In genomic region chr16:95348555-95348954, GRCm38 (mm10) we compare ENCODE assay signal across 19 mouse cellular contexts.
DNase-seq lines count a peak whose midpoint lies in the region; ATAC-seq and TF ChIP-seq lines count a peak whose summit lies in the region.
"Had no signal": no experiment of that assay in that cellular context is flagged by ENCODE, and none has a peak within 500 bp of the region (broad histone marks: within the 10 kb centered on the region; RNA-seq: fewer than 3 reads in every experiment).

No protein-coding gene starts in this region.

- TF ChIP-seq EP300 in liver, postnatal 0 days (IDR thresholded peaks at IDR 0.05; ENCODE audit: low read depth), result no peak

- H3K4me3 ChIP-seq in liver, postnatal 0 days (ENCODE audit: low read depth, low read length), result no peak overlapping the region
- no peak overlapping the region for H3K4me3 ChIP-seq in liver, embryonic 11.5 days (ENCODE audit: low read depth, low read length)
- no peak overlapping the region for H3K4me3 ChIP-seq in hindbrain, embryonic 10.5 days
- H3K4me3 ChIP-seq: embryonic facial prominence, embryonic 10.5 days; hindbrain, embryonic 15.5 days had no signal

- DNase-seq in liver, postnatal 0 days, result no peak
- DNase-seq in liver, embryonic 11.5 days (ENCODE audit: low spot score), result no peak
- DNase-seq in CD4-positive, CD25-positive, alpha-beta regulatory T cell, adult 2 months (ENCODE audit: low read depth, low spot score), result peak; percentile 28
- DNase-seq in induced T-regulatory cell, adult 2 months (ENCODE audit: low read depth), result peak; percentile 64
- DNase-seq in hindbrain, embryonic 10.5 days (ENCODE audit: low spot score), result no peak
- no peak for DNase-seq in gastrocnemius, postnatal 10 days
- DNase-seq: adrenal gland, adult 2 months; adrenal gland, postnatal 25 days; cerebellum, adult 2 months; cerebellum, postnatal 10 days; gastrocnemius, postnatal 14 days; heart, postnatal 14 days had no signal

- TF ChIP-seq CTCF in liver, postnatal 0 days (IDR thresholded peaks at IDR 0.05; ENCODE audit: low read depth), result no peak

- H3K9me3 ChIP-seq in liver, postnatal 0 days (ENCODE audit: low read length), result no peaks in the 10 kb centered on the region
- H3K9me3 ChIP-seq in liver, embryonic 11.5 days (ENCODE audit: control insufficient read depth, low read length), result no peaks in the 10 kb centered on the region
- no peaks in the 10 kb centered on the region for H3K9me3 ChIP-seq in hindbrain, embryonic 10.5 days
- H3K9me3 ChIP-seq: embryonic facial prominence, embryonic 10.5 days; hindbrain, embryonic 15.5 days had no signal

- H3K4me1 ChIP-seq in liver, postnatal 0 days (ENCODE audit: insufficient read depth), result 0 out of 2 replicates have a peak, but pooled peaks cover 7% of the 10 kb centered on the region
- peaks cover 18% of the 10 kb centered on the region for H3K4me1 ChIP-seq in liver, embryonic 11.5 days (replicated peaks; ENCODE audit: control insufficient read depth, insufficient read depth, low read length)
- H3K4me1 ChIP-seq in hindbrain, embryonic 10.5 days (replicated peaks), result peaks cover 20% of the 10 kb centered on the region
- H3K4me1 ChIP-seq: hindbrain, embryonic 15.5 days had no signal

- WGBS in liver, postnatal 0 days (ENCODE audit: insufficient replicate concordance), result 59% methylated on average over 9 of the region's 9 CpGs
- WGBS in liver, embryonic 11.5 days, result 72% methylated on average over 9 of the region's 9 CpGs
- WGBS in hindbrain, embryonic 10.5 days, result 89% methylated on average over 9 of the region's 9 CpGs

- H3K9ac ChIP-seq in liver, postnatal 0 days (replicated peaks), result no peak overlapping the region
- no peak overlapping the region for H3K9ac ChIP-seq in liver, embryonic 11.5 days (ENCODE audit: low read depth, low read length)
- H3K9ac ChIP-seq: hindbrain, embryonic 15.5 days had no signal

- 0 out of 2 replicates have a peak overlapping the region, but pooled peaks have one; percentile 62 for H3K27ac ChIP-seq in liver, postnatal 0 days (ENCODE audit: low read depth)
- H3K27ac ChIP-seq in liver, embryonic 11.5 days (ENCODE audit: low read depth, low read length), result no peak overlapping the region
- no peak overlapping the region for H3K27ac ChIP-seq in hindbrain, embryonic 10.5 days
- H3K27ac ChIP-seq: embryonic facial prominence, embryonic 10.5 days; hindbrain, embryonic 15.5 days had no signal

- no peaks in the 10 kb centered on the region for H3K27me3 ChIP-seq in liver, postnatal 0 days (ENCODE audit: insufficient read depth, low read length)
- no peaks in the 10 kb centered on the region for H3K27me3 ChIP-seq in liver, embryonic 11.5 days (replicated peaks; ENCODE audit: control insufficient read depth, insufficient read depth, low read length)
- H3K27me3 ChIP-seq in hindbrain, embryonic 10.5 days (ENCODE audit: insufficient read depth, poor library complexity, severe bottlenecking), result no peaks in the 10 kb centered on the region
- H3K27me3 ChIP-seq: hindbrain, embryonic 15.5 days; Patski had no signal

- no peak for ATAC-seq in liver, postnatal 0 days
- no peak for ATAC-seq in liver, embryonic 11.5 days (replicated peaks; ENCODE audit: low FRiP score)
- peak; percentile 48 for ATAC-seq in CD4-positive, CD25-positive, alpha-beta regulatory T cell, adult 4 months
- ATAC-seq: forebrain, embryonic 14.5 days; inflammation-experienced regulatory T-cells, adult 6 months; intestine, postnatal 0 days; Patski had no signal

- no peak overlapping the region for H3K4me2 ChIP-seq in liver, postnatal 0 days (ENCODE audit: low read depth, low read length)
- no peak overlapping the region for H3K4me2 ChIP-seq in liver, embryonic 11.5 days
- H3K4me2 ChIP-seq: hindbrain, embryonic 15.5 days had no signal

- no peaks in the 10 kb centered on the region for H3K36me3 ChIP-seq in liver, postnatal 0 days (replicated peaks; ENCODE audit: insufficient read depth, low read length)
- no peaks in the 10 kb centered on the region for H3K36me3 ChIP-seq in liver, embryonic 11.5 days (ENCODE audit: control insufficient read depth, insufficient read depth, low read length)
- H3K36me3 ChIP-seq in hindbrain, embryonic 10.5 days, result no peaks in the 10 kb centered on the region
- H3K36me3 ChIP-seq: embryonic facial prominence, embryonic 10.5 days; hindbrain, embryonic 15.5 days had no signal

Comparison
In these comparisons a context has a peak if more than half of its experiments do, and no peak if none do; other contexts are left out.
1. DNase-seq: peak in CD4-positive, CD25-positive, alpha-beta regulatory T cell, adult 2 months (single experiment) and induced T-regulatory cell, adult 2 months (single experiment); none in liver, postnatal 0 days (single experiment), liver, embryonic 11.5 days (single experiment), hindbrain, embryonic 10.5 days (single experiment) and gastrocnemius, postnatal 10 days (single experiment).